Mouse (Mus musculus): Measurements from ENCODE around the gene Uck1. TPM values are rescaled to one million over a fixed set of nuclear protein-coding genes. Genes with fewer than 3 reads are reported as not detected.
"Not testable (repeated sequence)": the region's sequence is repeated elsewhere in the genome, so short reads cannot be mapped to it uniquely, and the experiment has no call there.

The Uck1 gene
- polyA plus RNA-seq (2015; fragmentation: Nextera tagmentation; extraction: Ambion mirVana): 68.3 and 75.5 TPM in 2 replicates

GRCm38 (mm10) chr2:32259657-32260417, at the start of gene Uck1:
Uck1 (minus strand) TSS chr2:32260159.
- H3K4me1 ChIP-seq (replicated peaks): peaks cover 13% of the 10 kb centered on the region
- no peaks in the 10 kb centered on the region for H3K9me3 ChIP-seq
- WGBS: 2% methylated on average over 59 of the region's 59 CpGs
- H3K36me3 ChIP-seq: peaks cover 26% of the 10 kb centered on the region
- H3K4me3 ChIP-seq: peak within 1 kb of the TSS; percentile 91
- peak within 1 kb of the TSS; percentile 83 for H3K9ac ChIP-seq
- no peaks in the 10 kb centered on the region for H3K27me3 ChIP-seq
- peak within 1 kb of the TSS; percentile 68; the same call in 1 of the 2 replicates for H3K27ac ChIP-seq (replicated peaks)
- peak within 1 kb of the TSS; percentile 85 for H3K4me2 ChIP-seq
- ATAC-seq (ENCODE audit: low read depth): peak; percentile 93

DNA sequence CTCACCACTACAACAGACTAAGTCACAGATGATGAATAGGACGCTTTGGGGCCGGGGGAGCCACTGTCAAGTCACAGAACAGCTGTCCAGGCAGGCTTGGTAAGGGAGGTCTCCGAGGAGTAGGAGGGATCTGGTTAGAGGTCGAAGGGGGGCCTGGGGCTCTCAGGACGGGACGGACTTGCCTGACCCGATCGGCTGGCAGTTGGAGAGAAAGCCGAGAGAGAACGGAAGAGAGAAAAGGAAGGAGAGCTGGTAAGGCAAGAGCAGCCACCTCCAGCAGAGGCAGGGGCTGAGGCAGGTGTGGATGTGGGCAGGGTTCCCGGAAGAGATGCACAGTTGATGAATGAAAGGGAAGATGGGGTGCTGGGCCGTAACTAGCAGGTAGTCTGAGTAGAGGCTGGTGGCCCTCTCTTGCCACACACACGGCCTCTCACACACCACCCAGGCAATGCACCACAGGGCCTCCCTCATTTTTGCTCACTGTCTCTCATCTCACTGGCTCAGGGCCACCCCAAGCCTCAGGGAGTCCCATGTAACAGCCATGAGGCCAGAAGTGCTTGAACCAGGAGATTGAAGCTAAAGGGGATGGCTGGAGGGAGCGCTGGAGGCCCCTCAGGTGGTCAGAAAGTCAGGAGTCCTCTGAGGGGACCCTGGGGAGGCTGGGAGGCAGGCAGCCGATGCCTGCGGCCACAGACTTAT, 49.1 kb upstream of the Uck1 start:
- ATAC-seq (ENCODE audit: low read depth): no peak
- Histone ChIP-seq H3K9me3 (no peaks in the 10 kb centered on the region), H3K27me3 (peaks cover 22% of the 10 kb centered on the region), H3K36me3 (peaks cover 71% of the 10 kb centered on the region), H3K4me1 (replicated peaks) (peaks cover 21% of the 10 kb centered on the region), H3K4me3 (no peak overlapping the region), H3K27ac (replicated peaks) (0 out of 2 replicates have a peak overlapping the region, but pooled peaks have one; percentile 5), H3K4me2 (no peak overlapping the region), H3K9ac (no peak overlapping the region)
- WGBS: 87% methylated on average over 16 of the region's 16 CpGs

DNA sequence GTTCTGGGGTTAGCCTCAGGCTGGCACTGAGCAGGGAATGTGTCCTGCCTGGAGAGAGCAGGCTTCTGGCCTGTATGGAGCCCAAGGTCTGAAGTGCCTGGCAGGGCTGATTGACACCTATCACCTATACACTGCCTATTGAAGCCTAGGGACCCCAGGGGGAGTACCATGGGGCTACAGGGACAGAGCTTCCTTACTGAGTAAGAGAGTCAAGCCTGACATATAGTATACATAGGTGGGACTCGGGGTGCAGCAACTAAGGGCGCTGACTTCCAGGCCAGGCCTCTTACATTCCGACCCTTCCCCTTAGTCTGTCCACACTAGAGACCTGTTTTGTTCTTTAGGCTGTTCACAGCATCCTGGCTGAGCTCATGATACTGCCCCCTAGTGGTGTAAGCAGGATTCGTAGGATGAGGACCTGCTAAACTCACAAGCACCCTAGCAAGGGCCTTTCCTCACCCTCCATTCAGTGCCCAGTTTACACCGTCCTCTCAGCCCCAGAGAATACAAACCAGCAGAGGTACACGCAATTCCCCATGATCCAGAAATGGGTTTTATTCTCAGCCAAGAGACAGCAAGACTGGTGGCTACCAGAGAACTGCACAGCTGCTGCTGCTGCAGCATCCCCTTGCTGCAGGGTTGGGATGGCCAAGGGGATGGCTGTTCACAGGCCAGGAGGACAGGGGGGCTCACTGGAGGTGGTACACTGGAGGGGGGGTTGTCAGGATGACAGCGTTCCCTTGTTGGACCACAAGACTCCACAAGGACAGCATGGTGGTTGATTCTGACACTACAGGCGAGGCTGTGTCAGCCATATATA, 48.2 kb upstream of the Uck1 start:
- Histone ChIP-seq H3K27me3 (peaks cover 15% of the 10 kb centered on the region), H3K36me3 (peaks cover 80% of the 10 kb centered on the region), H3K4me1 (replicated peaks) (peaks cover 21% of the 10 kb centered on the region), H3K27ac (replicated peaks) (no peak overlapping the region), H3K4me2 (no peak overlapping the region), H3K9ac (no peak overlapping the region), H3K4me3 (no peak overlapping the region), H3K9me3 (no peaks in the 10 kb centered on the region)
- WGBS: 50% methylated on average over 8 of the region's 8 CpGs
- ATAC-seq (ENCODE audit: low read depth): no peak

DNA sequence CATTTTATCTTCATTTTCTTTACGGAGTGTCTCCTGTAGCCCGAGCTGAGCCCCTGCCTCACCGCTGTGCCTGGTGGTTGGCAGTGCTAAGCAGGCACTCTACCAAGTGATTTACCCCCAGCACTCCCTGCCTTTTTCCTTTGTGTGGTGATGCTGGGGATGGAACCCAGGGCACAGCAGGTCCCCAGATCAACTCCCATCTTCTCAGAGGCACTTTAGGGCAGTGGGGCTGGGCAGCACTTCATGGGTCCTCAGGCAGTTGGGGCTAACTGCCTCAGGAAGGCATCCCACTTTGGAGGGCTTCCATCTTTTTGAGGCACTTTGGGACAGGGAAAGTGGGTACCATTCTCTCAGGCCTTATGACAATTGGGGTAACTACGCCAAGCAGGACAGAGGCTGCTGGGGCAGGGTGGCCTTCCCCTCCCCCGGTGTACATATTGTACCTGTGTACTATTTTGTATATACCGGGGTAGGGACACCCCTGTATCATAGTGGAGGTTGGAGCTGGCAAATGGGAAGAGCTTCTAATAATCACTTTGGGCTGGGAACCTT, 47.4 kb upstream of the Uck1 start:
- H3K4me2 ChIP-seq: no peak overlapping the region
- ATAC-seq (ENCODE audit: low read depth): no peak
- H3K9ac ChIP-seq: no peak overlapping the region
- WGBS: 93% methylated on average over 6 of the region's 6 CpGs
- peaks cover 17% of the 10 kb centered on the region for H3K4me1 ChIP-seq (replicated peaks)
- no peak overlapping the region for H3K27ac ChIP-seq (replicated peaks)
- H3K9me3 ChIP-seq: no peaks in the 10 kb centered on the region
- peaks cover 88% of the 10 kb centered on the region for H3K36me3 ChIP-seq
- H3K27me3 ChIP-seq: peaks cover 15% of the 10 kb centered on the region
- H3K4me3 ChIP-seq: no peak overlapping the region

- Histone ChIP-seq H3K4me1 (replicated peaks) (peaks cover 6% of the 10 kb centered on the region; the same call in 1 of the 2 replicates), H3K36me3 (peaks cover 99% of the 10 kb centered on the region), H3K4me2 (no peak overlapping the region), H3K4me3 (no peak overlapping the region), H3K27ac (replicated peaks) (no peak overlapping the region), H3K9ac (no peak overlapping the region), H3K27me3 (peaks cover 7% of the 10 kb centered on the region), H3K9me3 (no peaks in the 10 kb centered on the region)
- 78% methylated on average over 9 of the region's 9 CpGs for WGBS
- ATAC-seq (ENCODE audit: low read depth): no peak
Measured at GRCm38 (mm10) chr2:32306176-32306575, 46.2 kb upstream of the Uck1 start.

- no peak for ATAC-seq (ENCODE audit: low read depth)
- H3K4me3 ChIP-seq: no peak overlapping the region
- H3K36me3 ChIP-seq: peaks cover 100% of the 10 kb centered on the region
- no peak overlapping the region for H3K9ac ChIP-seq
- WGBS: 91% methylated on average over 5 of the region's 5 CpGs
- H3K4me2 ChIP-seq: no peak overlapping the region
- 0 out of 2 replicates have a peak, but pooled peaks cover 2% of the 10 kb centered on the region for H3K4me1 ChIP-seq (replicated peaks)
- no peaks in the 10 kb centered on the region for H3K9me3 ChIP-seq
- H3K27ac ChIP-seq (replicated peaks): no peak overlapping the region
- peaks cover 4% of the 10 kb centered on the region; the same call in 1 of the 2 replicates for H3K27me3 ChIP-seq
Measured at GRCm38 (mm10) chr2:32305668-32306067, 45.7 kb upstream of the Uck1 start.

DNA sequence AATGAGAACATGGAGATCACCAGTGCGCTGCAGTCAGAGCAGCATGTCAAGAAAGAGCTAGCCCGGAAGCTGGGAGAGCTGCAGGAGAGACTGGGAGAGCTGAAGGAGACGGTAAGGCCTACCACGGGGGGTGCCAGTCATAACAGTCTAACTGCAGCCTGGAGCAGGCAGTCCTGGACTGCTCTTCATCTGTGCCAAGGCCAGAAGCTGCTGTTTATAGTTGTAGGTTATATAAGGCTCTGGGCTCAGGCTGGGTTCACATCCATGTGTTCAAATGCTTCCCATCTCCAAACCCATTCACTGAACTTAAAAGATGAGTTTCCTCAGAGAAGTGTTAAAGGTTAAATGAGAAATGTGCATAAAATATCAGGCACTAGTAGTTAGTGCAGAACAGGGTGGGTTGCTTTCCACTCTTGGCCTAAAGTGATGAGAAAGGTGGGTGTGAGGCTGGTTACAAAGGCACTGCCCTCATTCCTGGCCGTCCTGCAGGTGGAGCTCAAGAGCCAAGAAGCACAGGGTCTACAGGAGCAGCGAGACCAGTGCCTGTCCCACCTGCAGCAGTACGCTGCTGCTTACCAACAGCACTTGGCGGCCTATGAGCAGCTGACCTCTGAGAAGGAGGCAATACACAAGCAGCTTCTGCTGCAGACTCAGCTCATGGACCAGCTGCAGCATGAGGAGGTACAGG, 44.3 kb upstream of the Uck1 start:
- no peaks in the 10 kb centered on the region for H3K9me3 ChIP-seq
- no peak overlapping the region for H3K4me3 ChIP-seq
- no peaks in the 10 kb centered on the region for H3K27me3 ChIP-seq
- no peaks in the 10 kb centered on the region for H3K4me1 ChIP-seq (replicated peaks)
- H3K36me3 ChIP-seq: peaks cover 99% of the 10 kb centered on the region
- ATAC-seq (ENCODE audit: low read depth): no peak
- 60% methylated on average over 8 of the region's 8 CpGs for WGBS
- H3K27ac ChIP-seq (replicated peaks): no peak overlapping the region
- 0 out of 2 replicates have a peak overlapping the region, but pooled peaks have one; percentile 22 for H3K9ac ChIP-seq
- no peak overlapping the region for H3K4me2 ChIP-seq

DNA sequence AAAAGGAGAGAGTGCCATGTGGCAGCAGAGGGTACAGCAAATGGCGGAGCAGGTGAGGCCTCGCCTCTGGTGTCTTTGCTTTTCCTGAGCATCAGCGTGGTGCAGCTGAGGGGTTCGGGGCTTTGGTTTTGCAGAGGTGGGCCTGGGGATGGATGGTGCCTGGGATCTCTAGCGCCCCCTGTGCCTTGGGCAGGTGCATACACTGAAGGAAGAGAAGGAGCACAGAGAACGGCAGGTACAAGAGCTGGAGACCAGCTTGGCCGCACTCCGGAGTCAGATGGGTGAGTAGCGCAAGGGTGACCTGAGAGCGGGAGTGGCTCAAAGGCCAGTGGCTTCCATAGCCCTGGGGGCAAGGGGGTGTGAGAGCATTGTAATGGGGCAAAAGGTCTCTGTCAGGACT, 43.0 kb upstream of the Uck1 start:
- Histone ChIP-seq H3K27me3 (no peaks in the 10 kb centered on the region), H3K9ac (no peak overlapping the region), H3K9me3 (no peaks in the 10 kb centered on the region), H3K36me3 (peaks cover 99% of the 10 kb centered on the region), H3K4me2 (no peak overlapping the region), H3K4me1 (replicated peaks) (no peaks in the 10 kb centered on the region), H3K27ac (replicated peaks) (no peak overlapping the region), H3K4me3 (no peak overlapping the region)
- no peak for ATAC-seq (ENCODE audit: low read depth)
- 87% methylated on average over 10 of the region's 10 CpGs for WGBS

DNA sequence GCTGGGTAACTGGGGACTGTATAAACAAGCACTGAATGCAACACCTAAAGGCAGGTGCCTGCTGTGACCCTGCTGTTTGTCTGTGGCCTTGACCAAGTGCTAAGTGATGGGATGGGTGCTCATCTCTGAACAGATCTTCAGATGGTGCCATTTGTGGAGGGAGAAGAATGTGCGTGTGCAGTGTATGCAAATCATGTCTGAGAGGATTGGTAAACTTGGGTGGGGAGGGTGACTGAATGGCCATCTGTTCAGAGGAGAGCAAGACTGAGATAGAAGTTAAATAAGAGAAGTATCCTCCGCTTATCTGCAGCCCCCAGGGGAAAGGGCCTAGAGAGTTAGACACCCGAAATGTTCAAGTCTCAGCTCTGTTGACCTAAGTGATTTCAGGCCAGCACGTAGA, 39.5 kb upstream of the Uck1 start:
- ATAC-seq (ENCODE audit: low read depth): no peak
- H3K9me3 ChIP-seq: no peaks in the 10 kb centered on the region
- 91% methylated on average over 4 of the region's 4 CpGs for WGBS
- H3K27me3 ChIP-seq: no peaks in the 10 kb centered on the region
- H3K36me3 ChIP-seq: peaks cover 88% of the 10 kb centered on the region
- H3K4me2 ChIP-seq: no peak overlapping the region
- H3K4me1 ChIP-seq (replicated peaks): no peaks in the 10 kb centered on the region
- H3K27ac ChIP-seq (replicated peaks): no peak overlapping the region
- H3K9ac ChIP-seq: no peak overlapping the region
- no peak overlapping the region for H3K4me3 ChIP-seq

- not testable (repeated sequence) for H3K27me3 ChIP-seq; H3K9ac ChIP-seq; H3K27ac ChIP-seq (replicated peaks); ATAC-seq (ENCODE audit: low read depth); H3K9me3 ChIP-seq; H3K4me3 ChIP-seq; H3K4me1 ChIP-seq (replicated peaks); H3K4me2 ChIP-seq
- WGBS: 88% methylated on average over 2 of the region's 2 CpGs
- H3K36me3 ChIP-seq: peaks cover 74% of the 10 kb centered on the region
Measured at GRCm38 (mm10) chr2:32295842-32296241, 35.9 kb upstream of the Uck1 start.

GRCm38 (mm10) chr2:32295285-32295684, 35.3 kb upstream of the Uck1 start:
- Histone ChIP-seq H3K27ac (replicated peaks) (no peak overlapping the region), H3K4me1 (replicated peaks) (peaks cover 3% of the 10 kb centered on the region; the same call in 1 of the 2 replicates), H3K4me2 (no peak overlapping the region), H3K9me3 (no peaks in the 10 kb centered on the region), H3K9ac (no peak overlapping the region), H3K36me3 (peaks cover 69% of the 10 kb centered on the region), H3K4me3 (no peak overlapping the region), H3K27me3 (no peaks in the 10 kb centered on the region)
- 90% methylated on average over 3 of the region's 3 CpGs for WGBS
- no peak for ATAC-seq (ENCODE audit: low read depth)

Measured in neural tube, embryonic 13.5 days (tissue).